Mouse (Mus musculus): Measurements from ENCODE around the gene Spata25.
"Not testable (repeated sequence)": the region's sequence is repeated elsewhere in the genome, so short reads cannot be mapped to it uniquely, and the experiment has no call there.

- TF ChIP-seq CTCF (IDR thresholded peaks at IDR 0.05; ENCODE audit: extremely low read depth, insufficient read depth, insufficient read length, insufficient replicate concordance); POLR2A (IDR thresholded peaks at IDR 0.05; ENCODE audit: low read depth, low read length): not testable (repeated sequence)
Observed at GRCm38 (mm10) chr2:164798554-164798953, 29.8 kb downstream of the Spata25 start.

Data from spleen, adult 2 months (tissue).